Mouse (Mus musculus): Measurements from ENCODE around the gene Aip.

DNA sequence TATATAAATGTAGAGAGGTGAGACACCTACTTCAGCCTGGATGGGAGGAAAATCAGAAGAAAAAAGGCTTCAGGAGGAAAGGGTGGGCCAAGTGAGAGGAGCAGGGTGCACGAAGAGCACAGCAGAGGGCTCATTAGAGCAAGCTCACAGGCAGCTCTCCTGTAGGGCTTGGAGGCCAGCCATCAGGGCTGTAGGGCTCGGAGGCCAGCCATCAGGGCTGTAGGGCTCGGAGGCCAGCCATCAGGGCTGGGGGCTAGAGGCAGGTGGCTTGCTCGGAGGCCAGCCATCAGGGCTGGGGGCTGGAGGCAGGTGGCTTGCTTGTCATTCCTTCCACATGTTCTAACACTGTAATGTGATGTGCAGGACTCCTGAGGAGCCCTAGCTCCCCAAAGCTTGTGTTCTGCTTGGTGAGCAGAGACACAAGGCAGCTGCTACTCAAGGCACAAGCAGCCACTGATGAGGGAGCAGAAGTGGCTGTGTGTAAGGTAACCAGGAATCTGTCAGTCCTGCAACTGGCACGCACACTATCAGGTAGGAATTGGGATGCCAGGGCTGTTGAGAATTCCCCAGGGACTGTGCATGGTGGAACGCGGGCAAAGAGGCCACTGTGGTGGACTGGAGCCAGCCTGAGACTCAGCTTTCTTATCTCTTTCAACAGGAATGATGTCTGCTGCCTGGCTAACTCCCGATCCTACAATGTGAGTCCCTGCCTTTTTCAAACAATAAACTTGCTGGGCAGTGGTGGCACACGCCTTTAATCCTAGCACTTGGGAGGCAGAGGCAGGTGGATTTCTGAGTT, 41.2 kb upstream of the Aip start:
- TF ChIP-seq CTCF (IDR thresholded peaks at IDR 0.05; ENCODE audit: extremely low read depth, insufficient read length, insufficient replicate concordance, low read depth, low read length) (no peak), POLR2A (IDR thresholded peaks at IDR 0.05; ENCODE audit: low read depth, low read length) (no peak)
